Mouse (Mus musculus): ENCODE measurements at regions not wholly inside any gene's neighbourhood (a gene's known extent, or its start where the extent isn't known, plus 50 kb on each side); places are given as distances from the start of the nearest gene placed in this dataset.

DNA sequence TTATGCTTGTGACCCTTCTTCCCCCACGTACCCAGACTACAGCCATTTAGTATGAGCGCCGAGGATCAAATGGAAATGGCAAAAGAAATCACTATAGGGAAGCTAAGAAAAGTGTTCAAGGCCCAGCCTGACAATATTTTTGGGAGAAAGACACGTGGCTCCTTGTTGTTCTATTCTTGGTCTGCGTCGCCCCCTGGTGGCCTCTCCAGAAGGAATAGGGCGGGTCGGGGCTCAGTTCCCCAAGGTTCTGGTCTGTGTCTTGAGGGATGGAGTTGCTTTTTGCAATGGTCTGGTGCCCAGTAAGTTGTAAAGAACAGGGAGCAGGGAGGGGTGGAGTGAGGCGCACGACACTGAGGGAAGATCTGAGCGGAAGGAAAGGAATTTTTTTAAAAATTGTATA is 264.4 kb upstream of the Nfe2l3 start:
- TF ChIP-seq CTCF (IDR thresholded peaks at IDR 0.05) = peak; percentile 93
- no peak for TF ChIP-seq EP300 (IDR thresholded peaks at IDR 0.05)

Data from lung, postnatal 0 days (tissue).